Mouse (Mus musculus) heart, adult 2 months (tissue): ENCODE measurements around the gene Ndufa6. TPM values are rescaled to one million over a fixed set of nuclear protein-coding genes. Genes with fewer than 3 reads are reported as not detected.
A peak's percentile ranks its signal among the peaks of the same experiment; 100 is the strongest.

Experiments used
- DNase-seq, 2 experiments: peaks; one replicate each; pipeline ENCODE4 v3.0.0; 2021
- H3K27ac ChIP-seq: fragments of 200-600 bp; 2 replicates; pipeline ENCODE4 v1.8.1; 2022
- H3K27me3 ChIP-seq: fragments of 200-500 bp; 2 replicates; pipeline ENCODE4 v1.6.1; 2012; ENCODE audit warnings: mild to moderate bottlenecking, low read length, inconsistent platforms, mixed read lengths; ENCODE audit not compliant: control insufficient read depth, insufficient read depth
- H3K36me3 ChIP-seq: fragments of 200-500 bp; 2 replicates; pipeline ENCODE4 v1.6.1; 2012; ENCODE audit warnings: low read length, inconsistent platforms; ENCODE audit not compliant: control insufficient read depth, insufficient read depth
- H3K4me1 ChIP-seq: fragments of 200-500 bp; 2 replicates; pipeline ENCODE4 v1.6.1; 2011; ENCODE audit warnings: low read length; ENCODE audit not compliant: control insufficient read depth, insufficient read depth
- H3K4me3 ChIP-seq: fragments of 200-600 bp; 2 replicates; pipeline ENCODE4 v1.8.1; 2022
- H3K79me2 ChIP-seq: fragments of 200-500 bp; replicated peaks from 2 replicates; pipeline ENCODE4 v1.6.1; 2012; ENCODE audit warnings: mild to moderate bottlenecking, inconsistent platforms, low read length, moderate library complexity, mixed read lengths; ENCODE audit not compliant: control insufficient read depth, insufficient read depth
- H3K9ac ChIP-seq: fragments of 200-500 bp; 2 replicates; pipeline ENCODE4 v1.6.1; 2012; ENCODE audit warnings: low read depth, mild to moderate bottlenecking, control low read depth, inconsistent platforms, low read length, mixed read lengths
- CTCF ChIP-seq: fragments of 200-600 bp; IDR thresholded peaks from 2 replicates; pipeline ENCODE4 v1.8.1; 2022; ENCODE audit warnings: antibody characterized with exemption, mild to moderate bottlenecking, moderate library complexity
- EP300 ChIP-seq: fragments of 200-500 bp; IDR thresholded peaks from 2 replicates; pipeline ENCODE4 v1.6.1; 2011; ENCODE audit warnings: low read depth, low read length, control low read depth; ENCODE audit not compliant: insufficient read depth
- POLR2A ChIP-seq: fragments of 200-500 bp; IDR thresholded peaks from 2 replicates; pipeline ENCODE4 v1.6.1; 2011; ENCODE audit warnings: mild to moderate bottlenecking, low read depth, low read length, control low read depth; ENCODE audit not compliant: insufficient read depth
- WGBS: fragments of 180-500 bp; shearing (Covaris S2); methylation state at CpG from one replicate; pipeline ENCODE4 v1.1.7; 2018; 5-methylcytosine and 5-hydroxymethylcytosine counted together
- intact Hi-C: fragments of 180-260 bp; cut with DNase I; formaldehyde crosslinking; loops from one replicate; pipeline ENCODE4 v1.15.1; 2025
- polyA plus RNA-seq: library from polyadenylated mRNA; depleted of rRNA; stranded (reverse); fragments of >200 nt; gene quantifications from 2 replicates; pipeline ENCODE4 v1.2.3, GENCODE M21; 2012
- total RNA-seq, 2 experiments: library from RNA; stranded (reverse); gene quantifications; 2 replicates each; pipeline ENCODE4 v1.2.3; 2021

Gene Ndufa6
- total and polyA plus RNA-seq, 3 experiments, result 609 to 775 (median 659) TPM

GRCm38 (mm10) chr15:82385729-82386128, 31.6 kb upstream of the Ndufa6 start:
- WGBS, result 98% methylated on average over 2 of the region's 2 CpGs
- DNase-seq, result no peak
- H3K9ac ChIP-seq, result no peak overlapping the region
- H3K4me3 ChIP-seq, result no peak overlapping the region
- H3K4me1 ChIP-seq, result peaks cover 3% of the 10 kb centered on the region; the same call in 1 of the 2 replicates
- H3K27ac ChIP-seq, result no peak overlapping the region
- H3K36me3 ChIP-seq, result no peaks in the 10 kb centered on the region
- TF ChIP-seq POLR2A (no peak), EP300 (no peak), CTCF (no peak)
- no peaks in the 10 kb centered on the region for H3K79me2 ChIP-seq
- intact Hi-C loops, result loop anchor here (5.0 kb wide), 1 partner anchor 408 kb away; no protein-coding TSS in a partner anchor
- H3K27me3 ChIP-seq, result no peaks in the 10 kb centered on the region

GRCm38 (mm10) chr15:82382441-82382840, 28.3 kb upstream of the Ndufa6 start:
- TF ChIP-seq POLR2A (no peak), CTCF (no peak), EP300 (no peak)
- no peaks in the 10 kb centered on the region for H3K27me3 ChIP-seq
- H3K4me1 ChIP-seq, result peaks cover 10% of the 10 kb centered on the region
- WGBS, result 91% methylated on average over 2 of the region's 2 CpGs
- H3K4me3 ChIP-seq, result no peak overlapping the region
- H3K36me3 ChIP-seq, result no peaks in the 10 kb centered on the region
- H3K9ac ChIP-seq, result no peak overlapping the region
- DNase-seq, result no peak
- intact Hi-C loops, result no loop called here
- no peak overlapping the region for H3K27ac ChIP-seq
- H3K79me2 ChIP-seq, result no peaks in the 10 kb centered on the region

GRCm38 (mm10) chr15:82380714-82381062, 26.6 kb upstream of the Ndufa6 start:
- no peaks in the 10 kb centered on the region; the same call in none of the 2 replicates for H3K36me3 ChIP-seq
- no peaks in the 10 kb centered on the region for H3K27me3 ChIP-seq
- peaks cover 19% of the 10 kb centered on the region for H3K4me1 ChIP-seq
- H3K9ac ChIP-seq, result peak overlapping the region; percentile 26
- WGBS, result 20% methylated on average over 7 of the region's 7 CpGs
- TF ChIP-seq CTCF (peak; percentile 26; the same call in 1 of the 2 replicates), EP300 (no peak)
- H3K79me2 ChIP-seq, result no peaks in the 10 kb centered on the region
- peak overlapping the region; percentile 86 for H3K27ac ChIP-seq
- peak overlapping the region; percentile 46 for H3K4me3 ChIP-seq
- DNase-seq, result no peak
- intact Hi-C loops, result loop anchor here (1.0 kb wide), 1 partner anchor 37 kb away; no protein-coding TSS in a partner anchor

GRCm38 (mm10) chr15:82379871-82380713, 26.0 kb upstream of the Ndufa6 start, which contains the start of gene Cyp2d22:
Gene Cyp2d22, minus strand, starts transcription at chr15:82380260.
- Histone ChIP-seq H3K27ac (peak within 1 kb of the TSS; percentile 99), H3K27me3 (no peaks in the 10 kb centered on the region), H3K36me3 (peaks cover 3% of the 10 kb centered on the region), H3K9ac (peak within 1 kb of the TSS; percentile 94), H3K4me1 (peaks cover 20% of the 10 kb centered on the region), H3K4me3 (peak within 1 kb of the TSS; percentile 60), H3K79me2 (no peaks in the 10 kb centered on the region)
- WGBS, result 6% methylated on average over 19 of the region's 24 CpGs
- intact Hi-C loops, result no loop called here
- DNase-seq, result peak; percentile 80 to 82
- TF ChIP-seq POLR2A (peak; percentile 85), CTCF (no peak)

GRCm38 (mm10) chr15:82379511-82379870, 25.4 kb upstream of the Ndufa6 start:
- 34% methylated on average over 7 of the region's 7 CpGs for WGBS
- Histone ChIP-seq H3K4me3 (peak overlapping the region; percentile 60), H3K9ac (peak overlapping the region; percentile 94), H3K4me1 (peaks cover 20% of the 10 kb centered on the region), H3K27ac (peak overlapping the region; percentile 99), H3K36me3 (peaks cover 3% of the 10 kb centered on the region), H3K79me2 (no peaks in the 10 kb centered on the region), H3K27me3 (no peaks in the 10 kb centered on the region)
- intact Hi-C loops, result no loop called here
- TF ChIP-seq POLR2A, result no peak
- TF ChIP-seq EP300, result no peak
- no peak for TF ChIP-seq CTCF
- no peak for DNase-seq
